Mouse (Mus musculus): ENCODE measurements at regions not wholly inside any gene's neighbourhood (a gene's known extent, or its start where the extent isn't known, plus 50 kb on each side); places are given as distances from the start of the nearest gene placed in this dataset.
A peak's percentile ranks its signal among the peaks of the same experiment; 100 is the strongest.

DNA sequence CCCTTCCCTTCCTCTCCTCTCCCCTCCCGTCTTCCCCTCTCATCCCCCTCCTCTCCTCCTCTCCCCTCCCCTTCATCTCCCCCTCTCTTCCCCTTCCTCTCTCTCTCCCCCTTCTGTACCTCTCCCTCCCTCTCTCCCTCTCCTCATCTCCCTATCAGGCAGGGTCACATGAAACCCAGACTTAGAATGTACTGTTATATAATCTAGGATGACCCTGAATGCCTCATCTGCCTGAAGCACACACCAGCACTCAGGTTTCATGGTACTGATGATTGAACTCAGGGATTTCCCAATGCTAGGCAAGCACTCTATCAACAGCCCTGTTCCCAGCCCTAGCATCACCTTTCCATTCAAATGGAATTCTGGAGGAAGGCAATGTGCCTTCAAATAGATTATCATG is 264.6 kb upstream of the 1700056E22Rik start:
- no peak for DNase-seq (ENCODE audit: low spot score in 2 of 2)

DNA sequence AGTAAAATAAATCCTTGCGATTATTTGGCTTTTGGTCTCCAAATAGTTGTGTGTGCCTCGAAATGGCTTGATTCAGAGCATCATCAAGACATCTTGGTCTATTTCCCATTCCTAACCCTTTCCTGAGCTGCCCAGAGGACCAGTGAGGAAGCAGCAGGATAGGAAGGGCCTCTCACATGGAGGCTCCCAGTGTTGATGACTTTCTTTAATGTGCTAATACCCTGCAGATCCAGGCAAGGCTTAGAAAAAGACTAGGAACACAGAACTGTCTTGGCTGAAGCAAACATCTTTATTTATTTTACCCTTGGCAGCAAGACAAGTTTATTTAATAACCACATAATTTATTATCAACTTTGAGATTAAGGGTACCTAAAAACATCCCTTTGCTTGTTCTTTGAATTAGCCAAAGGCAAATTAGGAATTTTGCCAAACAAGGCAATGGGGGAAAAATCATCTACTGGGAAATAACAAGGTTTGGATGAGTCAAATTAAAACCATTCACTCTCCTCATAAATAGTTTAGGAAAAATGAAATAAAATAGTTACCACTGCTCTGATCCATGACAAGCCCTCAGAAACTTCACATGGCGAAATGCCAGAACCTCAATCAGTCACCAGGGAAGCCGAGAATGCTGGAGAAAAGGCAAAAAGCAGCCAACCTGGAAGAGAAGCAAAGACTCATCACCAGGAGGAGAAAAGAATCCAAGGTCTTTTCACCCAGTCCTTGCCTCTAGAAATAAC is 263.1 kb upstream of the 1700056E22Rik start:
- DNase-seq (ENCODE audit: low spot score in 2 of 2) = peak in 1 of 2 experiments; percentile 34

DNA sequence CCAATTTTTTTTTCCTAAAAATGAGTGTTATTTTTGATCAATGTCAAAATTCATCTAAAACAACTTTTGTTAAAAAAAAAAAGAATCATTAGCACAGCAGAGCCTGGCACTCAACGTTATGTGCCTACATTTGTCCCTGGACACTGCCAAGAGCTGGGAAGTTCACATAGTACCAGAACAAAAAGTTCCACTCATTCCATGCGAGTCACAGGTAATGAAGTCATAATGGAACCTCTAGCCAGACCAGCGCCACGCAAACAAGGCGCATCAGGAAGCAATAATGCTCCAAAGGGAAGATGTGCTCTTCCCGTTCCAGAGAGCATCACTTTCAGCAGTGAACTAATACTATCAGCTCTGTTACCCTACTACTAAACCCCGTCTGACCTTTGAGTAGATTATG is 257.0 kb upstream of the 1700056E22Rik start:
- no peak for DNase-seq (ENCODE audit: low spot score in 2 of 2)

DNA sequence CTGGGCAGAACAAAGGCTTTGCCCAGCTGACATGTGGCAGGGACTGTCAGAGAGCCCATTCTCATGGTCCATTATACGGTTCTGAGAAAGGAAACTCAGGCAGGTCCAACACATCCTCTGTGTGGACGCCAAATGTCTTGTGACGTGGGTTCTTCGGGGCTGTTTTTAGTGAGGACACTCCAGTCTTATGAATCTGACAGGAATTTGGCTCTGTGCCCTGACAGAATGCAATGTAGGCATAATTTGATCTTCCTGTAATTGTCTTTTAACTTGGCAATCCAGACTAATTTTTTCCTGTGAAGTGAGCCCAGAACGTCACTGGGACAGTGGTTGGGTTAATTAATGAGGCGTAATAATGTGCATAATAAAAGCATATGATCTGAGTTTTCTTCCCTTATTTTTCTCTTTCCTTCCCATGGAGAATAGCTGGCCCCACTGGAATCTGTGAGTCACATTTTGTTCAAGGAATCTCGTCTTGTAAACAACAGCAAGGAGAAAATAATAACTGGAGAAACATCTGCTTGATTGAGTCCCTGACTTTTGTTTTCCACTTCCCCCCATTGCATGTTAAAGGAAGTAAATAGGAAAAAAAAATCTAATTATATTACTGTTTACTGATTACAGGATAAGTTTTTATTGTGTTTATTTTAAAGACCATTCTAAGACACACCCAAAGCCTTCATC is 255.8 kb upstream of the 1700056E22Rik start:
- peak in 1 of 2 experiments; percentile 23 for DNase-seq (ENCODE audit: low spot score in 2 of 2)

DNA sequence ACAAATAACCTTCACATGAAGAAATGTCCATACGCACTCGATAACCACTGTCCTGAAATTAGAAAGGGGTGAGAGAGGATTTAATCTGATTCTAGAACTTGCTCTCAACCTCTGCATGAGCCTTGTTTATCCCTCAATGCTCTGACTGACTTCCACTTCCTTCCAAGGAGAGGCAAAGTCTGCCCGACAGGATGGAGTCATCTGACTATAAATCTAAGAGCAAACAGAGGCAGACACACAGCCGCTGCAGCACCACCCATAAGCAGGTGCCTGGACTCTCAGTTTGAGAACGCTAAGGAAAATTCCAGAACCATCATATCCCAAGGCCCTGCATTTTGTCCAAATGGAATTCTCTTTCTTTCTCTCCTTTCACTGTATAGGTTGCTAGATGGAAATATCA is 247.7 kb upstream of the 1700056E22Rik start:
- peak in 1 of 2 experiments; percentile 15 for DNase-seq (ENCODE audit: low spot score in 2 of 2)

DNA sequence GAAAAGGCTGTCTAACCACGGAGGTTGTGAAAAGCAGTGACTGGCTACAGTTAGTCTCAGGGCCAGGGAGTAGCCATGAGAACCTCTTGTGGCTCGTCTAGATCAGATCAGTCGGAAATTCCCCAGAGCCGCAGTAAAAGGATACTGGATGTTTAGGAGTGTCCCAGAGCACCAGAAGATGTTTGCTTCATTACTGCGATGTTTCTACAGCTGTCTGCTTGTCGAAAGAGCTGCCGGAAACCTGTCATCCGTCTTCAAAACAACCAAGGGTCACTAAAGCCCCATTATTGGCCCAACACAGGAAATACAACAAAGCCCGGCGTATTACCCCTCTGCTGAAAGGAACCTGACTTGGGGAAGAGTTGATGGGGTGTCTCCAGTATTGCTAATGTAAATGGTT is 245.2 kb upstream of the 1700056E22Rik start:
- DNase-seq (ENCODE audit: low spot score in 2 of 2) = no peak

DNA sequence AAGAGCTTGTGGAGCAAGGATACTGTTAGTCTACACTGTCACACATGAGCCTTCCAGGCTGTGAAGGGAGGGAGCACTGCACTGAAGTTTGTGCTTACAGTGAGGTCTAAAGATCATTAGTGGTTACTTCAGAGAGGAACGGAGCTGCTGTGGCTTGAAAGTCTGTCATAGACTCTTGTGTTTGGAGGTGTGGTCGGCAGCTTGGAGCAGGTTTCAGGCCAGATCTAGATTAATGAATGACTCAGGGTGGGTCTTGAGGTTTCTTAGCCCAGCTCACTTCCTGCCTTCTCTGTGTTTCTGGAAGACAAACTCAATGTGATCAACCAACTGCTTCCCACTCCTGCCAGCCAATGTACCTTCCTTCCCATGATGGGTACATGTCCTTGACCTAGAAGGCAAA is 242.9 kb upstream of the 1700056E22Rik start:
- peak; percentile 29 to 30 for DNase-seq (ENCODE audit: low spot score in 2 of 2)

DNA sequence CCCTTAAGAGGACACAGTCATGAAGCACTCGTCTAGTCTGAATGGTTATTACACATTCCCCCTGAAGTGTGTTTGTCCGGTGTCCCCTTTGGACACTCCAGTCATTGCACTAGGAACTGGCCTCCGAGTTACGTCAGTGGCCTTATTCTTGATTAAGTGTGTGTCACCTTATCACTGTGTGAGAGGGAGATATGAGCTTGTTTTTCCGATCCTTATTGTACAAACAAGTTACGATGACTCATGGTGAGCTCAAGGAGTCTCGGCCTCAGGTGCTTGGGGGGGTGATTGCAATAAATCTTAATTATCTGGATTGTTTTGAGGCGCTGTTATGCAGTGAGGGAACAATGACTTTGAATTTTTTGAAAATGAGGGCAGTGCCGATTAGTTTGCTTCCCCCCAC is 241.8 kb upstream of the 1700056E22Rik start:
- DNase-seq (ENCODE audit: low spot score in 2 of 2) = peak in 1 of 2 experiments; percentile 25

DNA sequence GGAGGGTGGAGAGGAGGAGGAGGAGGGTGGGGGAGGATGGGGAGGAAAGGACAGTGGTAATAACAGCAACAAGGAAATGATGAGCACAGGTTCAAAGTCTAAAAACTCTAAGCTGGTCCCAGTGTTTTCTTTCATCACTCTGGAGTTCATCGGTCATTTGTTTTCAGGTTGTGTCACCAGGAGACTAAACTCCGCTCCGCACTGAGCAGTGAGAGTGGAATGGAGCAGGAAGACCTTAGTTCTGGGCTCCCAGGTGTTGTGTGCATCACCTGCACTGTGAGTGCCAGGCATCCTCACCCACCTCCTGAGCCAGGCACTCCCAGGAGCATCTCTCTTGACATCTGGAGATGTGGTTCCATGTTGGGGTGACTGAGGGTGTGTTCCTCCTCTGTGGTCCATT is 241.3 kb upstream of the 1700056E22Rik start:
- no peak for DNase-seq (ENCODE audit: low spot score in 2 of 2)

DNA sequence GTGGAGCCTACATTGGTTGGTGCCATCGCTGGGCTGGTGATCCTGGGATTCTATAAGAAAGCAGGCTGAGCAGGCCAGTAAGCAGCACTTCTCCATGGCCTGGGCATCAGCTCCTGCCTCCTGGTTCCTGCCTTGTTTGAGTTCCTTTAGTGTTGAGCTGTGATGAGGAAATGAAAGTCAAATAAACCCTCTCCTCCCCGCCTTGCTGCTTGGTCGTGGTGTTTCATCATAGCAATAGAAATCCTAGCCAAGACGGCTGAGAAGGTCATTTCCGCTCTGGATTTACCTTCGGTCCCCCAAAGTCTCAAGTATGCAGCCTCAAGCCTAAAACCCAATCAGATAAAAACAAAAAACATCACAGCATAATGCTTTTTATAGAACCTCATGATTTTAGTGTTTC is 240.6 kb upstream of the 1700056E22Rik start:
- DNase-seq (ENCODE audit: low spot score in 2 of 2) = no peak

DNA sequence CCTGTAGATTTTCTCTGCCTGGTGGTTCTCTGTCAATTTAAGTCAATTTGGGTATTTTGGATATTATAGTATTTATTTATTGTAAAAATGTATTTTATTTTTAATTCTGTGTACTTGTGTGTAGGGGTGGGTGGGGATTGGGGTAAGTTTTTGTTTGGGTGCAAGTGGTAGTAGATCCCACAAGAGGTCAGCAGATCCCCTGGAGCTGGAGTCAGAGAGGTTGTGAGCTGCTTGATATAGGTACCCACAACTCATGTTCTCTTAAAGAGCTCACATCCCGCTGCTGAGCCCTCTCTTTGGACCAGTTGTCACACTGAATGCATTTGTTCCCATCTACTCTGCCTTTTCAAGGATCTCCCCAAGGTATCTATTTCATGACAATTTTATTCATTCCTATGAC is 239.6 kb upstream of the 1700056E22Rik start:
- DNase-seq (ENCODE audit: low spot score in 2 of 2) = no peak

DNA sequence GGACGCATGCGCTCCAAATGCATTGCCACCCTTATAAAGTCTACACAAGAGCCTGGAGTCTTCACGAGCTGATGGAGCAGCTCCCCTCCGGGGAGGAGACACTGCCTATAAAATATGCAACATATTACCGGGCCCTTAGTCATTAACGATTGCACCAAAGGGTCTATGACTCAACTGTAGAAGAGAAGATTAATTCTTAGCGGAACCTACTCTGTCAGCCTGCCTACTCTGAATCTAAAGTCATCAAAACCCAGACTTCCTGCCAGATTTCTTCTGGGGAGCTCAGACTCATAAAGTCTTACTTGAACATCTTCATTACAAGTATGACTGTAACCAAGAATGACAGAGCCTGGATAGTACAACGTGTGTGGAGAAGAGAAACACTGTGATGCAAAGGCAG is 237.2 kb upstream of the 1700056E22Rik start:
- DNase-seq (ENCODE audit: low spot score in 2 of 2) = no peak

DNA sequence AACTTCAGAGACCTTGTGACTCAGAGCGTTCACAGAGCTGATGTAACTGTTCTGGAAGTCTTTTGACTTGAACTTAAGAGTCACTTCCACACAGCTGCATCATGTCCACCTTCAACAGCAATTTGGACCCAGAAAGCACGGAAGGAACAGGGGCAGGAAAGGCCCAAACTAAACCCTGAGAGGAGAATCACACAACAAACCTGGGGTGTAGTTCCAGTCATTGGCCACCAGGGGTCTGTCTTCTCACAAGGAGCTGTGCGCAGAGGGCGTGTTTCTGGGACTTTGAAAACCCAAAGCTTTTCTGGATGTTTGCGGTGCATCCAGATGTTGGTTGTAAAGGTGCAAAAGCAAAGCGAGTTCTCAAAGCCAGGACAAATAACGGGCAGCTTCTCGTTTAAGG is 231.9 kb upstream of the 1700056E22Rik start:
- DNase-seq (ENCODE audit: low spot score in 2 of 2) = peak; percentile 63 to 65

DNA sequence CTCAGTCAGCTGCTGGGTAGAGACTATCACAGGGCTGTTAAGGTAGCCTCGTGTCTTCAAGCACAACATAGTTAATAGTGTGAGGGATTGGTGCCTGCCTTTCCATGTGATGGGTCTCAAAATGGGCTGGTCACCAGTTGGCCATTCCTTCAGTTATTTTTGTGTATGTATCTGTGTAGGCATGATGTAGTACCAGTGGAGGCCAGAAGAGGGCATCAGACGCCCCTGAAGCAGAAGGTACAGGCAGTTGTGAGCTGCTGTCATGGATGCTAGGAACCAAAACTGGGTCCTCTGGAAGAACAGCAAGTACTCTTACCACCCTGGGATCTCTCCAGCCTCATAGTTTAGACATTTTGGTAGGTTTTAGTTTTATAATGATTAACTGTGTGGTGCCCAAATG is 228.9 kb upstream of the 1700056E22Rik start:
- DNase-seq (ENCODE audit: low spot score in 2 of 2) = no peak

DNA sequence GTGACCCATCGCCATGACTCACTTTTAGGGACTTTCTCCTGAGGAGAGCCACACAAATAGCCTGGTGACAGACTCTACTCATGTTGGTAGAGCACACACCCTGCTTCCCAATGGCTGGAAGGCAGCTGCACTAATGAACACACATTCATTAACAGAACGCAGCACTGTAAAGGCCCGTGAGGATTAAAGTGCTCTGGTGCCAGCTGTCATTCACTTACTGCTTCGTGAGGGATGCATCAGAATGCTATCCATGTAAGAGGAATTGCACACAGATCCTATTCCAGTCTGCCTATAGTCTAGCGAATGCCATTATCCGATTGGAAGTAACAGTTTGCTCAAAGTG is 227.3 kb upstream of the 1700056E22Rik start:
- DNase-seq (ENCODE audit: low spot score in 2 of 2) = no peak

DNA sequence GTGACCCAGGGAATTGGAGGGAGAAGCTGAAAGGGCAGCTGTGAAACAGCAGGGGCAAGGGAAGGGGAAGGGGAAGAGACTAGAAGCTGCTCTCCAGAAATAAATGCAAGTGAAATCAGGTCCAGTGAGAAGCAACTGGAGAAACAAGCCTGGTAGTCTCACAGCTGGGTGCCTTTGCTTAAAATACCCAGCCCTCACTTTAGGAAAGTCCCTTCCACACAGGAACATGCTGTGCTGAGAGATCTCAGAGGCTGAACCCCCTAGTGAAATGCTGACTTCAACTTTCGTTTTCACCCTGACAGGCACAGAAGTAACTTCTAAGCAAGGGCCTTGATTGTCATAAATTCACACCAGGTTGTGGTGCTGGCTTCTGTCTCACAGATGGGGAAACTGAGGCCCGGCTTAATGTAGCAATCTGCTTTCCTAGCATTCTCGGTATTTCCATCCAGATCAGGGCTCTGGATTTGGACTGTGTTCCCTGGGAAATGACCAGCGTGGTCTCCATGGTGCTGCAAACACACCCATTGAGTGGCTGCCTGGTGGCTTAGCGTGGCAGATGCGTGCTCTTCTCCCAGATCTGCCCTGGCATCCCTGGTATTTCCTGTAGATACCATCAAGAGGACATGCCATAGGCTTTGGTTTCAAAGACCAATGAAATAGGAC is 226.8 kb upstream of the 1700056E22Rik start:
- no peak for DNase-seq (ENCODE audit: low spot score in 2 of 2)

DNA sequence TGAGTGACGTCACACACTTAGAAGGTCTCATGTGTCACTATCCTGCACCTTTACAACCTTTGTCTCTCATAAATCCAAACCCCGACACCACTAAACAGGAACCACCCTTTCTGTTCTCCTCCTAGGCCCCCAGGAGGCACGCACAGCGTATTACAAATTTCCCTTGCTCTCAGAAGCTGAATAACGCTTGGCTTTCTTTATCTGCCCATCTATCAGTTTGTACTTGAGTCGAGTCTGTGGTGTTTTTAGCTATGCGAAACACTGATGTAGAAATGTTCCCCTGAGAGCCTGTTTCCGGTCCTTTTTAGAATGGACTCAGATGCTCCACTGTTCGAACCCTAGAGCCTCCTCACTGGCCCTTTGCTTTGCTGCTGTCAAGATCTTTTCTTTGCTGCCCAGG is 225.8 kb upstream of the 1700056E22Rik start:
- no peak for DNase-seq (ENCODE audit: low spot score in 2 of 2)

DNA sequence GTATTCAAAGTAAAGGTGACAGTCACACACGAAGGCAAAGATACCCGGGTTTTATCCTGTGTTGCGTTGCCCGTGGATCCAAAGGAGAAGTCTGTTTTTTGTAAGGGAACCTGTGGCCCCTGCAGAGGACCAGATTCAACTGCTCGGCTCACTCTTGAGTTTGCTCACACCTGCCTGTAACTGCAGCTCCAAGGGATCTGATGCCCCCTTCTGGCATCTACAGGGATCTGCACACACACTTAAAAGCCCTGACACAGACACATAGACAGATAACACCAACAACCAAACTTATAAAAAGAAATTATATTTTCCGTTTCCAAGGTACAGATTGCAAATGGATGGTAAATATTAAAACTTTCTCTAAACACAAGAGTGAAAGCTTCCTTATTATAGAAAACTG is 223.3 kb upstream of the 1700056E22Rik start:
- no peak for DNase-seq (ENCODE audit: low spot score in 2 of 2)

DNA sequence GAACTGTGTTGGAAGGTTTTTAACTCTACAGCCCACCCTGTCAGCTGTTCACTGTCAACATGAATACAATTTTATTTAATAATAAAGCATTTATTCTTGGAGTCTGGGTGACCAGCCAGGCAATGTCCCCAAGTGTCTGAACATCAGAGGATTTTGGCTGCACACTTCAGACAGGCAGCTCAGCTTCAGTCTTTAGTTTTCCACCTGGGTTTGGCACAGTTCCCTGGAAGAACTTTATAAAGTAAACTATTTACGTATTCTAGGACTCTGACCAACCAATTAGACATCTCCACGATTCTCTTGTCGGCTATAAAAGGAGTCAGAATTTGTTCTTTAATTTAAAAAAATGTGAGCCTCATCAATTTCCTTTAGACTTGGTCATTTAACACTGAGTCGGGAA is 220.8 kb upstream of the 1700056E22Rik start:
- no peak for DNase-seq (ENCODE audit: low spot score in 2 of 2)

DNA sequence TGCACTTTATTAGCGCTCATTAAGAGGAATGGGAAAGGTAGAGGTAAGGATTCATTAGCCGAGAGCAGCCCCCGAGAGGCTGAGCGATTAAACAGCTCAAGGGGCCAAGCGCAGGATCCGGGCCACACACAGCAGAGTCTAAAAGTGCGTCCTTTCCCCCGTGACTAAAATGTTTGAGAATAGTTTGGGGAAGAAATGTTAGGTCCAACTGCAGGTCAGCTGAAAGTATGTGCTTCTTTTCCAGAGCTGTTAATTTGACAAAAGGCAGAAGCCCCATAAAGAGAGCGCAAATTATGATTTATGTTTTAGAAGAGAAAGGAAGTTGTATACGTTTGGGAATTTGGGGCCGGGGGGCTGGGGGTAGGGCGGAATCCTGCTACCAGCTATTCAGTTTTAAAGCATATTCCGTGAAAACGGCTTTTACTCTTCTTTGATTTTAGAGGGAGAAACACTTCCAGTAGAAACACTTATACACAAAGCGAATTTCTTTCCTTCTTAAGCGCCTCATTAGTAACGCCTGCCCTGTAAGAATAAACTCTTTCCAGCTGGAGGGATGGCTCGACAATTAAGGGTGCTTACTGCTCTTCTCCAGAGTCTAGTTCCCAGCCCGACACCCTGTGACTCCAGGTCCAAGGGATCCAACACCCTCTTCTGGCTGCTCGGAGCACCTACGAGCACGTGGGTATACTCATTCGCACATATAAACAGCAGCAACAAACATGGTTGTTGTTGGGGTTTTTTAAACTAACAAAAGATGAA is 210.8 kb upstream of the 1700056E22Rik start:
- no peak for DNase-seq (ENCODE audit: low spot score in 2 of 2)

DNA sequence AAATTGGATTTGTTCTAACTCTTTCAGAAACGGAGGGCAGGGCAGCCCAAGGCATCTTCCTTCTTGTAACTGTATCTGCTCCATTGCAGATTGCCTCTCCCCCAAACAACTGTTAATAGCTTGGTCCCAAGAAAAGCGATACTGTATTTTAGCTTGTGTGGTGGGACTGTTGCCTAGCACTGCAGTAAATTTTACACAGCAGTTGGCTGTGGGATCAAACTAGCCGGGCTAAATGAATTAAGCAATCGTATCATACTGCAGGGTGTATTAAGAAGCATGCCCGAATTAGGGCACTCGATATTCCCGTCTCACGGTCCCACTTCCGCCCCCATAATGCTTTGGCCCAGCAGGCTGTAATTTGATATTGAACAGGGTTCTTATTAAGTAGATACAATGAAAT is 210.2 kb upstream of the 1700056E22Rik start:
- peak in 1 of 2 experiments; percentile 28 for DNase-seq (ENCODE audit: low spot score in 2 of 2)

DNA sequence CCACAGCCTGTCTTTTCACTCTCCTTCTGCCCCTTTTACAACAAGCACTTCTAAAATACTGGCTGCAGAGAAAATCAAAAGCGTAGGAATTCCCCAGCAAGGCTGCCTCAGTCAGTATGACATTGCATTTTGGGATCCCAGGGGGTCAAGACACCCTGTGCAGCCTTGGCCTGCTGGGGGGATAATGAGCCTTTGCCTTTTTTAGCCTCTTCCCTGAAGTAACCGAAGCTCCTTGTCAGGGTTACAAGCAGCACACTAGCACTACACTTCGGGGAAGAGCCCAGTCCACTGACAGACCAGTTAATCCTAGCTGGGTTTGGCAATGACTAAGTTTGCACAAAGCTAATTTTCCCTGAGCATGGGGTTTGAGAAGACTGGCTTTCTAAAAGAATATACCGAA is 207.7 kb upstream of the 1700056E22Rik start:
- DNase-seq (ENCODE audit: low spot score in 2 of 2) = no peak
